Mouse (Mus musculus): ENCODE data around the gene Adarb2. TPM values are rescaled to one million over a fixed set of nuclear protein-coding genes. Genes with fewer than 3 reads are reported as not detected.

Adarb2 gene
- total and polyA plus RNA-seq, 3 experiments: 0.42 to 0.57 TPM; not detected in 1

GRCm38 (mm10) chr13:8769654-8770227 lies 567.1 kb downstream of the Adarb2 start:
- Histone ChIP-seq H3K4me1 (ENCODE audit: control insufficient read depth in 1 of 2, insufficient read depth in 2 of 2, low read length in 2 of 2) (no peaks in the 10 kb centered on the region), H3K36me3 (ENCODE audit: control insufficient read depth in 1 of 2, insufficient read depth in 2 of 2, low read length in 2 of 2) (no peaks in the 10 kb centered on the region), H3K9ac (ENCODE audit: control insufficient read depth, low read depth, low read length, poor library complexity, severe bottlenecking) (no peak overlapping the region), H3K27me3 (ENCODE audit: control insufficient read depth in 1 of 2, insufficient read depth in 2 of 2, low read length in 2 of 2) (peaks cover 0 to 2% of the 10 kb centered on the region in 2 experiments; a peak in 3 of 4 replicates), H3K27ac (ENCODE audit: control insufficient read depth, low read depth, low read length) (no peak overlapping the region), H3K79me2 (ENCODE audit: control insufficient read depth, insufficient read depth, low read length, poor library complexity) (no peaks in the 10 kb centered on the region), H3K4me3 (ENCODE audit: control insufficient read depth in 1 of 2, insufficient read depth in 1 of 2, low read depth in 2 of 2, low read length in 2 of 2) (no peak overlapping the region), H3K9me3 (replicated peaks; ENCODE audit: insufficient read depth, low read length) (no peaks in the 10 kb centered on the region)
- no peak for TF ChIP-seq TAL1 (IDR thresholded peaks at IDR 0.05; ENCODE audit: low read length)
- TF ChIP-seq POLR2AphosphoS5 (IDR thresholded peaks at IDR 0.05; ENCODE audit: borderline replicate concordance, low read depth, low read length): 0 out of 2 replicates have a peak, but pooled peaks have one; percentile 32
- no peak for TF ChIP-seq MEF2A (IDR thresholded peaks at IDR 0.05; ENCODE audit: extremely low read depth, insufficient replicate concordance, low read depth, low read length, poor library complexity, severe bottlenecking)
- no peak for TF ChIP-seq ZC3H11A (IDR thresholded peaks at IDR 0.05; ENCODE audit: low read depth, low read length)
- TF ChIP-seq GABPA (IDR thresholded peaks at IDR 0.05; ENCODE audit: low read depth, low read length): no peak
- DNase-seq (ENCODE audit: low read depth, low spot score): no peak

- no peak for DNase-seq (ENCODE audit: low read depth, low spot score)
- Histone ChIP-seq H3K9ac (ENCODE audit: control insufficient read depth, low read depth, low read length, poor library complexity, severe bottlenecking) (no peak overlapping the region), H3K36me3 (ENCODE audit: control insufficient read depth in 1 of 2, insufficient read depth in 2 of 2, low read length in 2 of 2) (no peaks in the 10 kb centered on the region), H3K4me3 (ENCODE audit: control insufficient read depth in 1 of 2, insufficient read depth in 1 of 2, low read depth in 2 of 2, low read length in 2 of 2) (no peak overlapping the region), H3K9me3 (replicated peaks; ENCODE audit: insufficient read depth, low read length) (no peaks in the 10 kb centered on the region), H3K27me3 (ENCODE audit: control insufficient read depth in 1 of 2, insufficient read depth in 2 of 2, low read length in 2 of 2) (peaks cover 0 to 2% of the 10 kb centered on the region in 2 experiments; a peak in 3 of 4 replicates), H3K27ac (ENCODE audit: control insufficient read depth, low read depth, low read length) (no peak overlapping the region), H3K4me1 (ENCODE audit: control insufficient read depth in 1 of 2, insufficient read depth in 2 of 2, low read length in 2 of 2) (no peaks in the 10 kb centered on the region), H3K79me2 (ENCODE audit: control insufficient read depth, insufficient read depth, low read length, poor library complexity) (no peaks in the 10 kb centered on the region)
- TF ChIP-seq ZC3H11A (IDR thresholded peaks at IDR 0.05; ENCODE audit: low read depth, low read length): no peak
- no peak for TF ChIP-seq POLR2AphosphoS5 (IDR thresholded peaks at IDR 0.05; ENCODE audit: borderline replicate concordance, low read depth, low read length)
- no peak for TF ChIP-seq EP300 (IDR thresholded peaks at IDR 0.05; ENCODE audit: low read depth in 1 of 2, low read length in 2 of 2)
- TF ChIP-seq POLR2AphosphoS2 (IDR thresholded peaks at IDR 0.05; ENCODE audit: low read length): no peak
- TF ChIP-seq TCF12 (IDR thresholded peaks at IDR 0.05; ENCODE audit: low read depth, low read length): no peak
- TF ChIP-seq MAFK (IDR thresholded peaks at IDR 0.05; ENCODE audit: borderline replicate concordance, low read depth, low read length): no peak
- no peak for TF ChIP-seq TAL1 (IDR thresholded peaks at IDR 0.05; ENCODE audit: low read length)
Observed at GRCm38 (mm10) chr13:8770616-8771015, 568.0 kb downstream of the Adarb2 start.

- Histone ChIP-seq H3K27ac (ENCODE audit: control insufficient read depth, low read depth, low read length) (no peak overlapping the region), H3K4me1 (ENCODE audit: control insufficient read depth in 1 of 2, insufficient read depth in 2 of 2, low read length in 2 of 2) (peaks cover 0 to 8% of the 10 kb centered on the region in 2 experiments; a peak in 1 of 4 replicates), H3K4me3 (ENCODE audit: control insufficient read depth in 1 of 2, insufficient read depth in 1 of 2, low read depth in 2 of 2, low read length in 2 of 2) (no peak overlapping the region), H3K36me3 (ENCODE audit: control insufficient read depth in 1 of 2, insufficient read depth in 2 of 2, low read length in 2 of 2) (peaks cover 0 to 4% of the 10 kb centered on the region in 2 experiments; a peak in 1 of 4 replicates), H3K79me2 (ENCODE audit: control insufficient read depth, insufficient read depth, low read length, poor library complexity) (no peaks in the 10 kb centered on the region), H3K9me3 (replicated peaks; ENCODE audit: insufficient read depth, low read length) (no peaks in the 10 kb centered on the region), H3K9ac (ENCODE audit: control insufficient read depth, low read depth, low read length, poor library complexity, severe bottlenecking) (no peak overlapping the region), H3K27me3 (ENCODE audit: control insufficient read depth in 1 of 2, insufficient read depth in 2 of 2, low read length in 2 of 2) (no peaks in the 10 kb centered on the region)
- peak; percentile 93 for DNase-seq (ENCODE audit: low read depth, low spot score)
- TF ChIP-seq MAX (IDR thresholded peaks at IDR 0.05; ENCODE audit: low read length): no peak
- TF ChIP-seq ZNF384 (IDR thresholded peaks at IDR 0.05; ENCODE audit: low read depth, low read length): no peak
- no peak for TF ChIP-seq SIN3A (IDR thresholded peaks at IDR 0.05; ENCODE audit: low read length)
- no peak for TF ChIP-seq KAT2A (conservative IDR thresholded peaks at IDR 0.05; ENCODE audit: low read depth, low read length)
- TF ChIP-seq USF1 (IDR thresholded peaks at IDR 0.05; ENCODE audit: low read depth, low read length): no peak
- TF ChIP-seq JUND (IDR thresholded peaks at IDR 0.05; ENCODE audit: low read depth, low read length): peak; percentile 48; the same call in 1 of the 2 replicates
- TF ChIP-seq MYB (IDR thresholded peaks at IDR 0.05; ENCODE audit: low read depth, low read length): no peak
- 0 out of 2 replicates have a peak, but pooled peaks have one; percentile 48 for TF ChIP-seq HCFC1 (IDR thresholded peaks at IDR 0.05; ENCODE audit: low read depth, low read length)
- TF ChIP-seq NRF1 (IDR thresholded peaks at IDR 0.05; ENCODE audit: insufficient read depth, low read depth, low read length, poor library complexity, severe bottlenecking): no peak
- TF ChIP-seq UBTF (IDR thresholded peaks at IDR 0.05; ENCODE audit: borderline replicate concordance, insufficient read depth, low read depth, low read length): no peak
- TF ChIP-seq MAFK (IDR thresholded peaks at IDR 0.05; ENCODE audit: borderline replicate concordance, low read depth, low read length): no peak
- peak; percentile 64 for TF ChIP-seq ZC3H11A (IDR thresholded peaks at IDR 0.05; ENCODE audit: low read depth, low read length)
- no peak for TF ChIP-seq POLR2AphosphoS5 (IDR thresholded peaks at IDR 0.05; ENCODE audit: borderline replicate concordance, low read depth, low read length)
- TF ChIP-seq POLR2A (IDR thresholded peaks at IDR 0.05; ENCODE audit: control insufficient read depth in 1 of 2, insufficient read depth in 1 of 2, low read depth in 1 of 2, low read length in 2 of 2, poor library complexity in 1 of 2): no peak
- TF ChIP-seq SMC3 (IDR thresholded peaks at IDR 0.05; ENCODE audit: low read depth, low read length): peak; percentile 82
- TF ChIP-seq BHLHE40 (IDR thresholded peaks at IDR 0.05; ENCODE audit: borderline replicate concordance, low read depth, low read length): no peak
- no peak for TF ChIP-seq EP300 (IDR thresholded peaks at IDR 0.05; ENCODE audit: low read depth in 1 of 2, low read length in 2 of 2)
- no peak for TF ChIP-seq CHD1 (IDR thresholded peaks at IDR 0.05; ENCODE audit: low read depth, low read length)
- TF ChIP-seq GABPA (IDR thresholded peaks at IDR 0.05; ENCODE audit: low read depth, low read length): no peak
Observed at GRCm38 (mm10) chr13:8780441-8780840, 577.8 kb downstream of the Adarb2 start.
